Mouse (Mus musculus) kidney, adult 8-10 months (tissue): ENCODE measurements at regions not wholly inside any gene's neighbourhood (a gene's known extent, or its start where the extent isn't known, plus 50 kb on each side); places are given as distances from the start of the nearest gene placed in this dataset.
A peak's percentile ranks its signal among the peaks of the same experiment; 100 is the strongest.
"Not testable (repeated sequence)": the region's sequence is repeated elsewhere in the genome, so short reads cannot be mapped to it uniquely, and the experiment has no call there.

Experiments
- DNase-seq, 2 experiments: peaks; one replicate each; pipeline ENCODE4 v3.0.0; 2022

DNA sequence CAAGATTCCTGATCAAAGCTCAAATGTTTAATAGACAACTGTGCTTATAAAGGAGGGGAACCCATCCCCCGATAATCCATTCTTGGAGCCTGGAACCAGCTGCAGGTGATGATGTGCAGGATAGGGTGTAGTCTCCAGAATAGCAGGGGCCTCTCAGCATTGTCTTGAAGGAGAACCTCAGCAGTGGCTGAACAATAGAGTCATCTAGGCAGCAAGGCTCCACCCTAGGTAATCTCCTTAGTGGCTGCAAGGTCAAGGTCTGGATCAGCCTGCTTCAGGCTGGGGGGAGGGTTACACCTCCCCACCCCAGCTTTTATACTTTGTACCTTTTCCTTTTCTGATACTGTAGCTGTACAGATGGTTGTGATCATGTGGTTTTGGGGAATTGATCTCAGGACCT lies 116.8 kb upstream of the Mettl4 start:
- no peak for DNase-seq

DNA sequence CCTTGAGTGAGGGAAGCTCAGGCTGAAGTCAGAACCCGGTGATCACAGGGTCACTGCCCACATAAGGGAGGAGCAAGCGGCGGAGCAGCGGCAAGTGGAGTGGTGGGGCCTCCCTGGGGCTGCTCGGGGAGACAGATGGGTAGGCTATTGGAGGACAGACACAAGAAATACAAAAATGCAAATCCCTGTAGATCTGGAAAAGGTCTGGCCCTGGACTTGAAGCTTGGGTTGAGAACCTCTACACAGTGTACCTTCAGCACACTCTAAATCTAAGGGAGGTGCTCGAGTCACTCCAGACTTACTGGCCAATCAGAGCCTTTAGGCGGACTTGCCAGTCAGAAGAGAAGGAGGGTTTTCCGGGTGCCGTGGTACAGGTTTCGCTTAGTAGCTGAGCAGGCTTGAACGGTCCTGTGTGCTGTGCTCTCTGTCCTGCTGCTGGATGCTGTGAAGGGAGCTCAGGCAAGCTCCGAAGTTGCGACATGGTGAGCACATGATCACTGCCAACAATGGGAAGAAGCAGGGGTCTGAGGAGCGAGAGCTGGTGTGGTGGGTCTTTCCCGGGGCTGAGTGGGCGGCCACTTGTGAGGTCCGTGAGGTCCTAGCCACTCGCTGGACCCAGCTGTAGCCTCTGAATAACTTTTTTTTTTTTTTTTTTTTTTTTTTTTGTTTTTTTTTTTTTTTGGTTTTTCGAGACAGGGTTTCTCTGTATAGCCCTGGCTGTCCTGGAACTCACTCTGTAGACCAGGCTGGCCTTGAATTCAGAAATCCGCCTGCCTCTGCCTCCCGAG lies 114.9 kb upstream of the Mettl4 start:
- peak; percentile 76 to 80 for DNase-seq

GRCm38 (mm10) chr17:94854698-94855097 lies 104.9 kb upstream of the Mettl4 start:
- not testable (repeated sequence) for DNase-seq

- DNase-seq: peak; percentile 80 to 86
These were observed 84.8 kb upstream of the Mettl4 start for GRCm38 (mm10) chr17:94834446-94835117.

GRCm38 (mm10) chr17:94834067-94834445 lies 84.2 kb upstream of the Mettl4 start:
- not testable (repeated sequence) for DNase-seq

- DNase-seq: not testable (repeated sequence)
These were observed 76.6 kb upstream of the Mettl4 start for GRCm38 (mm10) chr17:94826415-94826814.

- DNase-seq: no peak
These were observed 58.9 kb upstream of the Mettl4 start for GRCm38 (mm10) chr17:94808758-94809157.
